Comparison of ENCODE assay signal across 8 mouse cellular contexts in the genomic region with DNA sequence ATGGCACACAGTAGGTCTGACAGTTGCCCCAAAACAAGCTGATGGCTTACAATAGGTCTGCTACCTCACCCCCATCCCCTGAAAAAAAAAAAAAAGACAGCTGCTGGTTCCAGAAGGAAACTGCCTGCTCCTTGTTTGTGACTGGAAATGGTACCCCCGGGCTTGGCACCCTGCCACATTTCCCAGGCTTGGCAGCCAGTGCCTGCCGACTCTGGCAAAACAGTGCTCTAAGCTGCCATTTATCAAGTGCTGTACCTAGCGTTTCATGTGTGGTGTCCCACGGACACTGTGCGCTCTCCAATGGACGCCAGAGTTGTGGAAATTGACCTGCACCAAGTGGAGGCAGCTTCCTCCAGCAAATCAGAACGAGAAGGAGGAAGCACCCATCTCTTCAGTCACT. TPM values are rescaled to one million over a fixed set of nuclear protein-coding genes. Genes with fewer than 3 reads are reported as not detected.
A peak's percentile ranks its signal among the peaks of the same experiment; 100 is the strongest.
DNase-seq lines count a peak whose midpoint lies in the region; ATAC-seq and TF ChIP-seq lines count a peak whose summit lies in the region.

No protein-coding gene starts in this region.

- peaks cover 4% of the 10 kb centered on the region for H3K27me3 ChIP-seq in intestine, embryonic 15.5 days (replicated peaks)
- peaks cover 7% of the 10 kb centered on the region; the same call in 1 of the 2 replicates for H3K27me3 ChIP-seq in intestine, postnatal 0 days (replicated peaks; ENCODE audit: control insufficient read depth, insufficient read depth, low read length)
- H3K27me3 ChIP-seq in hindbrain, embryonic 12.5 days, result no peaks in the 10 kb centered on the region

- peaks cover 10% of the 10 kb centered on the region for H3K4me1 ChIP-seq in intestine, embryonic 15.5 days (replicated peaks)
- H3K4me1 ChIP-seq in intestine, postnatal 0 days (replicated peaks; ENCODE audit: control insufficient read depth, insufficient read depth, low read length), result no peaks in the 10 kb centered on the region
- H3K4me1 ChIP-seq in hindbrain, embryonic 12.5 days, result peaks cover 37% of the 10 kb centered on the region

- no peak for TF ChIP-seq CTCF in intestine, postnatal 0 days (IDR thresholded peaks at IDR 0.05; ENCODE audit: low read depth)

- H3K36me3 ChIP-seq in intestine, embryonic 15.5 days, result no peaks in the 10 kb centered on the region
- H3K36me3 ChIP-seq in intestine, postnatal 0 days (ENCODE audit: control insufficient read depth, insufficient read depth), result no peaks in the 10 kb centered on the region
- no peaks in the 10 kb centered on the region for H3K36me3 ChIP-seq in hindbrain, embryonic 12.5 days

- no peaks in the 10 kb centered on the region for H3K9me3 ChIP-seq in intestine, embryonic 15.5 days
- H3K9me3 ChIP-seq in intestine, postnatal 0 days (ENCODE audit: control insufficient read depth), result no peaks in the 10 kb centered on the region
- no peaks in the 10 kb centered on the region for H3K9me3 ChIP-seq in hindbrain, embryonic 12.5 days (replicated peaks)

- H3K4me3 ChIP-seq in intestine, embryonic 15.5 days (replicated peaks), result no peak overlapping the region
- no peak overlapping the region for H3K4me3 ChIP-seq in intestine, postnatal 0 days (ENCODE audit: low read depth, low read length)
- H3K4me3 ChIP-seq in hindbrain, embryonic 12.5 days, result no peak overlapping the region

- DNase-seq in brain, adult 2 months (ENCODE audit: low read depth, low spot score), result peak; percentile 57
- peak; percentile 75 to 78 for DNase-seq in left cerebral cortex, postnatal 14 days (ENCODE audit: low spot score in 2 of 2)
- DNase-seq in thymus, postnatal 10 days (ENCODE audit: low spot score in 2 of 2), result no peak
- DNase-seq in urinary bladder, postnatal 4 days (ENCODE audit: low spot score in 2 of 2), result no peak
- DNase-seq in thymus, postnatal 0 days (ENCODE audit: low spot score), result no peak

- ATAC-seq in intestine, embryonic 15.5 days, result 0 out of 2 replicates have a peak, but pooled peaks have one; percentile 28
- no peak for ATAC-seq in intestine, postnatal 0 days
- no peak for ATAC-seq in hindbrain, embryonic 12.5 days (ENCODE audit: low FRiP score)

- H3K9ac ChIP-seq in intestine, embryonic 15.5 days, result no peak overlapping the region
- no peak overlapping the region for H3K9ac ChIP-seq in intestine, postnatal 0 days (ENCODE audit: low read depth, low read length)
- H3K9ac ChIP-seq in hindbrain, embryonic 12.5 days, result no peak overlapping the region

- intact Hi-C loops in left cerebral cortex, postnatal 14 days (cut with DNase I), result no loop called here

- H3K4me2 ChIP-seq in intestine, embryonic 15.5 days (replicated peaks), result no peak overlapping the region
- H3K4me2 ChIP-seq in intestine, postnatal 0 days (replicated peaks; ENCODE audit: low read depth), result no peak overlapping the region
- no peak overlapping the region for H3K4me2 ChIP-seq in hindbrain, embryonic 12.5 days (replicated peaks)

- no peak overlapping the region for H3K27ac ChIP-seq in intestine, embryonic 15.5 days
- H3K27ac ChIP-seq in intestine, postnatal 0 days (ENCODE audit: low read depth, low read length), result no peak overlapping the region
- 0 out of 2 replicates have a peak overlapping the region, but pooled peaks have one; percentile 18 for H3K27ac ChIP-seq in hindbrain, embryonic 12.5 days

- WGBS in intestine, embryonic 15.5 days, result 49% methylated on average over 7 of the region's 7 CpGs
- 46% methylated on average over 7 of the region's 7 CpGs for WGBS in intestine, postnatal 0 days
- 60% methylated on average over 7 of the region's 7 CpGs for WGBS in hindbrain, embryonic 12.5 days

RNA-seq across cellular contexts. Expression of gene Qrfp, which starts 17.5 kb away (rescaled TPM):
- 0.05 TPM in 2 replicates for polyA plus RNA-seq in intestine, embryonic 15.5 days (2015; fragmentation: Nextera tagmentation; extraction: Ambion mirVana)
- polyA plus RNA-seq in intestine, postnatal 0 days (2015; fragmentation: Nextera tagmentation; extraction: Ambion mirVana), result 0.12 and 0.18 TPM in 2 replicates
- polyA plus RNA-seq in hindbrain, embryonic 12.5 days (2016; fragmentation: Nextera tagmentation; extraction: Ambion mirVana), result 0.10 and 0.18 TPM in 2 replicates
- not detected for total RNA-seq in left cerebral cortex, postnatal 14 days (2021)
- polyA plus RNA-seq in thymus, postnatal 0 days (2015; fragmentation: Nextera tagmentation; extraction: Ambion mirVana), result 1.5 and 2.1 TPM in 2 replicates

RNA-seq across cellular contexts. Expression of gene Fibcd1, which starts 17.9 kb away (rescaled TPM):
- polyA plus RNA-seq in intestine, embryonic 15.5 days (2015; fragmentation: Nextera tagmentation; extraction: Ambion mirVana), result 0.46 and 0.67 TPM in 2 replicates
- polyA plus RNA-seq in intestine, postnatal 0 days (2015; fragmentation: Nextera tagmentation; extraction: Ambion mirVana), result 2.0 and 2.3 TPM in 2 replicates
- polyA plus RNA-seq in hindbrain, embryonic 12.5 days (2016; fragmentation: Nextera tagmentation; extraction: Ambion mirVana), result 3.7 and 4.4 TPM in 2 replicates
- total RNA-seq in left cerebral cortex, postnatal 14 days (2021), result 10 to 100 TPM; 12.8 to 16.1 TPM
- 0.13 and 0.27 TPM in 2 replicates for polyA plus RNA-seq in thymus, postnatal 0 days (2015; fragmentation: Nextera tagmentation; extraction: Ambion mirVana)

RNA-seq across cellular contexts. Expression of gene Lamc3, which starts 59.2 kb away (rescaled TPM):
- 0.30 and 0.60 TPM in 2 replicates for polyA plus RNA-seq in intestine, embryonic 15.5 days (2015; fragmentation: Nextera tagmentation; extraction: Ambion mirVana)
- polyA plus RNA-seq in intestine, postnatal 0 days (2015; fragmentation: Nextera tagmentation; extraction: Ambion mirVana), result 0.44 and 0.48 TPM in 2 replicates
- polyA plus RNA-seq in hindbrain, embryonic 12.5 days (2016; fragmentation: Nextera tagmentation; extraction: Ambion mirVana), result 7.2 and 7.6 TPM in 2 replicates
- total RNA-seq in left cerebral cortex, postnatal 14 days (2021), result 10 to 100 TPM in 1 of 2 experiments, 1 to 10 TPM in 1; 9.2 to 11.4 TPM
- 0.09 and 0.21 TPM in 2 replicates for polyA plus RNA-seq in thymus, postnatal 0 days (2015; fragmentation: Nextera tagmentation; extraction: Ambion mirVana)

Comparison
In these comparisons a context has a peak if more than half of its experiments do, and no peak if none do; other contexts are left out.
1. DNase-seq: peak in brain, adult 2 months (single experiment) and left cerebral cortex, postnatal 14 days (2 of 2); none in thymus, postnatal 10 days (0 of 2), urinary bladder, postnatal 4 days (0 of 2) and thymus, postnatal 0 days (single experiment).